Mouse (Mus musculus) hindbrain, embryonic 13.5 days (tissue): ENCODE data around the gene Ncapd3. TPM values are rescaled to one million over a fixed set of nuclear protein-coding genes. Genes with fewer than 3 reads are reported as not detected.

Experiments used
- ATAC-seq: fragments of 200-750 bp; cut with Nextera tagmentation; 2 replicates; pipeline ENCODE4 v1.8.0; 2017; ENCODE audit warnings: moderate TSS enrichment; ENCODE audit not compliant: low FRiP score
- H3K27ac ChIP-seq: fragments of 300-500 bp; sonication (generic); 2 replicates; pipeline ENCODE4 v1.5.1; 2015; ENCODE audit warnings: inconsistent platforms, mild to moderate bottlenecking, moderate library complexity
- H3K27me3 ChIP-seq: fragments of 300-500 bp; sonication (generic); 2 replicates; pipeline ENCODE4 v1.6.1; 2015; ENCODE audit warnings: mild to moderate bottlenecking, inconsistent platforms
- H3K36me3 ChIP-seq: fragments of 300-500 bp; sonication (generic); 2 replicates; pipeline ENCODE4 v1.6.1; 2015; ENCODE audit warnings: mild to moderate bottlenecking, inconsistent platforms
- H3K4me1 ChIP-seq: fragments of 300-500 bp; sonication (generic); replicated peaks from 2 replicates; pipeline ENCODE4 v1.6.1; 2015; ENCODE audit warnings: inconsistent platforms
- H3K4me2 ChIP-seq: fragments of 300-500 bp; sonication (generic); 2 replicates; pipeline ENCODE4 v1.6.1; 2015; ENCODE audit warnings: inconsistent platforms, mild to moderate bottlenecking, moderate library complexity
- H3K4me3 ChIP-seq: fragments of 300-500 bp; sonication (generic); 2 replicates; pipeline ENCODE4 v1.5.1; 2015; ENCODE audit warnings: mild to moderate bottlenecking, inconsistent platforms
- H3K9ac ChIP-seq: fragments of 300-500 bp; sonication (generic); 2 replicates; pipeline ENCODE4 v1.6.1; 2015; ENCODE audit warnings: mild to moderate bottlenecking, inconsistent platforms
- H3K9me3 ChIP-seq: fragments of 300-500 bp; sonication (generic); 2 replicates; pipeline ENCODE4 v1.6.1; 2016; ENCODE audit warnings: inconsistent platforms
- WGBS: fragments of 180-500 bp; shearing (Covaris S2); methylation state at CpG from one replicate; pipeline ENCODE4 v1.1.7; 2015; 5-methylcytosine and 5-hydroxymethylcytosine counted together
- polyA plus RNA-seq: library from polyadenylated mRNA; unstranded; fragments of >200 nt; fragmentation: Nextera tagmentation; extraction: Ambion mirVana; gene quantifications from 2 replicates; pipeline ENCODE4 v1.2.1, GENCODE M21; 2015

Ncapd3 gene
- polyA plus RNA-seq, 1 experiment from 2014 or later, result 14.3 TPM

- no peak for ATAC-seq
- Histone ChIP-seq H3K36me3 (peaks cover 56% of the 10 kb centered on the region), H3K4me2 (no peak overlapping the region), H3K4me1 (no peaks in the 10 kb centered on the region), H3K9ac (no peak overlapping the region), H3K4me3 (no peak overlapping the region), H3K27me3 (no peaks in the 10 kb centered on the region), H3K9me3 (no peaks in the 10 kb centered on the region), H3K27ac (no peak overlapping the region)
- WGBS, result 87% methylated on average over 1 of the region's 1 CpGs
Observed at GRCm38 (mm10) chr9:27074677-27075076, 44.7 kb downstream of the Ncapd3 start.

- Histone ChIP-seq H3K4me3 (no peak overlapping the region), H3K4me1 (no peaks in the 10 kb centered on the region), H3K4me2 (no peak overlapping the region), H3K27me3 (no peaks in the 10 kb centered on the region), H3K36me3 (peaks cover 54% of the 10 kb centered on the region), H3K9me3 (no peaks in the 10 kb centered on the region), H3K9ac (no peak overlapping the region), H3K27ac (no peak overlapping the region)
- no peak for ATAC-seq
Observed at GRCm38 (mm10) chr9:27075812-27076211, 45.8 kb downstream of the Ncapd3 start.

DNA sequence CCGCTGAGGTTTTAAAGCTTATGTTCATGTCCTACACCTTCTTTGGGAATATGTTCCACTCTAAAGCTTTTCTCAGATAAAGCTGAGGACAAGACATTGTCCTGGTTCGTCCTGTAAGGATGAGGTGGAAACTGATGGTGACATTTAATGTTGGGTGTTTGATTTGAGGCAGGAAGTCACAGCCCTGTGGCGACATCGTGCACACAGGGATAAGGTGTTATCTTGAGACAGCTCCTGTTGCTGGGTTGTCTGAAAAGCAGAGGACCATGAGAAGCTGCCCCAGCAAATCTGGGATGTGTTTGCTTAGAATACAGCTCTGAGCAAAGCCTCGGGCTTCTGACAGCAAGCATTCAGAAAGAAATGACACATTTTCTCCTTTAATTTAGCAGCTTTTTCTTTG is 56.3 kb downstream of the Ncapd3 start:
- Histone ChIP-seq H3K9me3 (no peaks in the 10 kb centered on the region), H3K27me3 (no peaks in the 10 kb centered on the region), H3K4me3 (no peak overlapping the region), H3K9ac (no peak overlapping the region), H3K4me2 (no peak overlapping the region), H3K36me3 (peaks cover 93% of the 10 kb centered on the region), H3K4me1 (no peaks in the 10 kb centered on the region), H3K27ac (no peak overlapping the region)
- no peak for ATAC-seq
- 89% methylated on average over 5 of the region's 5 CpGs for WGBS

GRCm38 (mm10) chr9:27087402-27087801 is 57.4 kb downstream of the Ncapd3 start:
- H3K27ac ChIP-seq, result no peak overlapping the region
- H3K4me2 ChIP-seq, result no peak overlapping the region
- no peaks in the 10 kb centered on the region for H3K27me3 ChIP-seq
- no peaks in the 10 kb centered on the region for H3K4me1 ChIP-seq
- no peak for ATAC-seq
- 95% methylated on average over 3 of the region's 3 CpGs for WGBS
- peaks cover 95% of the 10 kb centered on the region for H3K36me3 ChIP-seq
- no peak overlapping the region for H3K4me3 ChIP-seq
- no peak overlapping the region for H3K9ac ChIP-seq
- no peaks in the 10 kb centered on the region for H3K9me3 ChIP-seq

GRCm38 (mm10) chr9:27090134-27090533 is 60.2 kb downstream of the Ncapd3 start:
- Histone ChIP-seq H3K4me2 (no peak overlapping the region), H3K27me3 (no peaks in the 10 kb centered on the region), H3K36me3 (peaks cover 92% of the 10 kb centered on the region), H3K27ac (no peak overlapping the region), H3K9me3 (no peaks in the 10 kb centered on the region), H3K4me3 (no peak overlapping the region), H3K9ac (no peak overlapping the region), H3K4me1 (no peaks in the 10 kb centered on the region)
- 97% methylated on average over 1 of the region's 1 CpGs for WGBS
- no peak for ATAC-seq

DNA sequence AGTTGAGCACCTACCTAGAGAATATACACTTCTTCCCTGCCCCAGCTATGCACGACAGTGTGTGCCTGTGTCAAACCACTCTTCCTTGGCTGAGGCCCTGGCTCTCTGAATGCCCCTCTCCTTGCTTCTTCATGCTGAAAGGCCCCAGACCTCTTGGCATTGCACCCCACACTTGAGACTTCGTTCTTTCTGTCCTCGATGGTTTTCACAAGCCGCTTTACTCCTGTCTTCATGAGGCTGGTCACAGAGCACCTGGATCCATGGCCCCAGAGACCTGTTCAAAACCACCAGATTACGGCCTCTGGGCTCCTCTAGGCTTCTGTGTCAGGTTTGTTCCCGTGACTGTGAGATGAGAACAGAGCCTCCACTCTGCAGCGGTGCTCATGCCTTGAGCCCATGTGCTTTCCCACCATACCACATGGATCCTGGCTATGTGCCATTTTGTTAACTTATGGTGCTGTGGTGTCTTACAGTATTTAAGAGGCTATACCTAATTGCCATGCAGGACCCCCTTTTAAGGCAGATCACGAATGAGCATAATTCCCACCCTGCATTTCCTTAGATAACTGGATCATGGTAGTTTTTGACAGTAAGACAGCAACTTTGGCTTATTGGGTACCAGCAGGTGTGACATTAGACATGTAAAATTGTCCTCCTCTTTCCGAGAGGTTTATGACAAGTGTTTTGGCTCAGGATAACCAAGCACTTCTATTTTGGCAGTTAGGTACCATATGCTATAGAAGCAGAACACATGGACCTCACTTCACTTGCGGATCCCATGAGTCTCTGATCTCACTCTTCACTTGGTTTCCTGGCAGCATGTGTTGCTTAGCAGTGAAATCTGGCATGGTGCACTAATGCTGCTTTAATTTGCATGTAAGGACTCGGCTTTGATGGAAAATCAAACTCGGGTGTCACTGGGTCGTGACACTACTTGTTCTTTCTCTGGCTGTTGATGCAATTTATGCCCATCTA is 61.1 kb downstream of the Ncapd3 start:
- Histone ChIP-seq H3K9ac (no peak overlapping the region), H3K4me1 (no peaks in the 10 kb centered on the region), H3K27me3 (no peaks in the 10 kb centered on the region), H3K36me3 (peaks cover 92% of the 10 kb centered on the region), H3K9me3 (no peaks in the 10 kb centered on the region), H3K27ac (no peak overlapping the region), H3K4me2 (no peak overlapping the region), H3K4me3 (no peak overlapping the region)
- WGBS, result 92% methylated on average over 13 of the region's 13 CpGs
- ATAC-seq, result no peak

- Histone ChIP-seq H3K9ac (no peak overlapping the region), H3K4me3 (no peak overlapping the region), H3K4me1 (no peaks in the 10 kb centered on the region), H3K9me3 (no peaks in the 10 kb centered on the region), H3K27ac (no peak overlapping the region), H3K36me3 (peaks cover 88% of the 10 kb centered on the region), H3K27me3 (no peaks in the 10 kb centered on the region), H3K4me2 (no peak overlapping the region)
- WGBS, result 89% methylated on average over 6 of the region's 6 CpGs
- no peak for ATAC-seq
Observed at GRCm38 (mm10) chr9:27092916-27093315, 62.9 kb downstream of the Ncapd3 start.

- Histone ChIP-seq H3K4me2 (no peak overlapping the region), H3K27me3 (no peaks in the 10 kb centered on the region), H3K36me3 (peaks cover 88% of the 10 kb centered on the region), H3K9me3 (no peaks in the 10 kb centered on the region), H3K9ac (no peak overlapping the region), H3K27ac (no peak overlapping the region), H3K4me1 (no peaks in the 10 kb centered on the region), H3K4me3 (no peak overlapping the region)
- no peak for ATAC-seq
- WGBS, result 44% methylated on average over 4 of the region's 4 CpGs
Observed at GRCm38 (mm10) chr9:27098092-27098491, 68.1 kb downstream of the Ncapd3 start.

DNA sequence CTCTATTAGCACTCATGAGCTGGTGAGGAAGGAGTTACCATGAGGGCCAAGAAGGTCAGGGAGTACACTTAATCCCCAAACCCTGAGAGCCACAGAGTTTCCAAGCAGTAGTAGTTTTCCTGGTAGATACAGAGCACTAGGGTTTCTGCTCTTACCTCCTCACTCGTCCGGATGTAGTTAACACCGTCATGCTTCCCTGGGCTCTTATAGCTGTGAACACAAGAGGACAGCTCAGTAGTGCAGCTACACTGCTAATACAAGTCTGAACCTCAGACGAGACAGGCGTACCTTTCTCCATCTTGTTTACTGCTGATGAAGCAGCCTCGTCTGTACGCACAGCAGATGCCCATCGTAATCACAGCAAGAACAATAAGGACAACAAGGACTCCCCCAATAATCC is 68.6 kb downstream of the Ncapd3 start:
- no peak overlapping the region for H3K9ac ChIP-seq
- H3K9me3 ChIP-seq, result no peaks in the 10 kb centered on the region
- H3K27ac ChIP-seq, result no peak overlapping the region
- no peak overlapping the region for H3K4me2 ChIP-seq
- H3K27me3 ChIP-seq, result no peaks in the 10 kb centered on the region
- no peaks in the 10 kb centered on the region for H3K4me1 ChIP-seq
- no peak overlapping the region for H3K4me3 ChIP-seq
- 91% methylated on average over 8 of the region's 8 CpGs for WGBS
- H3K36me3 ChIP-seq, result peaks cover 90% of the 10 kb centered on the region
- ATAC-seq, result no peak

- Histone ChIP-seq H3K27me3 (no peaks in the 10 kb centered on the region), H3K36me3 (peaks cover 90% of the 10 kb centered on the region), H3K9ac (no peak overlapping the region), H3K9me3 (no peaks in the 10 kb centered on the region), H3K4me2 (no peak overlapping the region), H3K4me3 (no peak overlapping the region), H3K4me1 (no peaks in the 10 kb centered on the region), H3K27ac (no peak overlapping the region)
- WGBS, result 87% methylated on average over 4 of the region's 4 CpGs
- no peak for ATAC-seq
Observed at GRCm38 (mm10) chr9:27099474-27099873, 69.5 kb downstream of the Ncapd3 start.

DNA sequence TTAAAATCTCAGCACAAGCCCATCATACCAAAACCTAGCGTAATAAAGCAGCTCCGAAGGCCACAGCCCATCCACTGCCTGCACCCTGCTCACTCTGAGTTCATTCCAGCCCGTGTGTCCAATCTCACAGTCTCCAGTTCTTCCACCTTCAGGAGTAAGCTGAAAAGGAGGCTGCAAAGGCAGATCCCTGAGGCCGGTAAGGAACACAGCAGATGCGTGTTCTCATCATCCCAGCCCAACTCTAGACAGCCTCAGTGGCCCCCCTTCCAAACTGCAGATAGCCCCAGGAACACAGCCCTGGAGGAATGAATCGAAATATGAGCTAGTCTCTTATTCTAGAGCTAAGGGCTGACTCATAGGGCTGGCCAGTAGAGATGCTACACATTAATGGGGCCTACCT is 71.5 kb downstream of the Ncapd3 start:
- WGBS, result 95% methylated on average over 6 of the region's 6 CpGs
- ATAC-seq, result no peak
- Histone ChIP-seq H3K9me3 (no peaks in the 10 kb centered on the region), H3K4me3 (no peak overlapping the region), H3K4me2 (no peak overlapping the region), H3K9ac (no peak overlapping the region), H3K27ac (no peak overlapping the region), H3K4me1 (no peaks in the 10 kb centered on the region), H3K36me3 (peaks cover 83% of the 10 kb centered on the region), H3K27me3 (no peaks in the 10 kb centered on the region)

DNA sequence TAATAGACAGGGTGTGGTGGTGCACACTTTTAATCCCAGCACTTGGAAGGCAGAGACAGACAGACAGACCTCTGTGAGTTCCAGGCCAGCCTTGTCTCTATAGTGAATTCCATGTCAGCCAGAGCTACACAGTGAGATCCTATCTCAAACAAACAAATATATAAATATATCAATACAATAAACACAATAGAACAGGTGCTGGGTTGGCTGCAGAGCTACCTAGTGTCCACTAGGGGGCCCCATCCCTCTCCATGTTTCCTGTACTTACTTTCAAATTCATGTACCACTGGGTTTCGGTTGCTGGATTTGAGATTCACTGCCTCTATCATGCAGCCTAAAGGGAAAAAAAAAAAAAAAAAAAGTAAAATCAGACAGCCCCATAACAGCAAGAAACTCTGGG is 76.1 kb downstream of the Ncapd3 start:
- no peak overlapping the region for H3K4me3 ChIP-seq
- H3K36me3 ChIP-seq, result peaks cover 43% of the 10 kb centered on the region
- no peaks in the 10 kb centered on the region for H3K27me3 ChIP-seq
- no peak overlapping the region for H3K4me2 ChIP-seq
- WGBS, result 38% methylated on average over 1 of the region's 1 CpGs
- peaks cover 14% of the 10 kb centered on the region for H3K4me1 ChIP-seq
- H3K9me3 ChIP-seq, result no peaks in the 10 kb centered on the region
- no peak overlapping the region for H3K27ac ChIP-seq
- 0 out of 2 replicates have a peak, but pooled peaks have one; percentile 28 for ATAC-seq
- H3K9ac ChIP-seq, result no peak overlapping the region

DNA sequence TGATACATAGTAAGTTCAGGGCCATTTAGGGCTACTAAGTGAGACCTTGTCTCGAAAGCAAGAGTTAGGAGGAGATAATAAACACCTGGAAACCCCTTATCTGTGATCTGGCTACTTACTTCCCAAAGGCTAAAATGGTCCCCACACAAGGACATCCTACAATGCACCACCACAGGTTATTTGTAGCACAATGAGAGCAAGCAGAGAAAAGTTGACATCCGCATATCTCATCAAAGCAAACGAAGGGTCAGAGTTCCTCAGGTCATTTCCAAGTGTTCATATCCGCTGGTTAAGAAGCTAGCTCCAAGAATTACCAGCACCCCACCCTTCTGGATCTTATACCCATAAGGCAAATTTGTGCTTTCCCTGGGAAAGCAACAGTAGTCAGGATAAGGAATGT is 78.5 kb downstream of the Ncapd3 start:
- Histone ChIP-seq H3K9me3 (no peaks in the 10 kb centered on the region), H3K4me1 (peaks cover 24% of the 10 kb centered on the region), H3K27ac (no peak overlapping the region), H3K9ac (no peak overlapping the region), H3K4me3 (no peak overlapping the region), H3K36me3 (peaks cover 19% of the 10 kb centered on the region), H3K4me2 (no peak overlapping the region), H3K27me3 (no peaks in the 10 kb centered on the region)
- 89% methylated on average over 4 of the region's 4 CpGs for WGBS
- no peak for ATAC-seq
